Mouse (Mus musculus): ENCODE results near the gene Tpsab1. TPM values are rescaled to one million over a fixed set of nuclear protein-coding genes. Genes with fewer than 3 reads are reported as not detected.

The Tpsab1 gene
- 1 to 10 TPM; 2.3 to 2.4 TPM for total RNA-seq (2021)

DNA sequence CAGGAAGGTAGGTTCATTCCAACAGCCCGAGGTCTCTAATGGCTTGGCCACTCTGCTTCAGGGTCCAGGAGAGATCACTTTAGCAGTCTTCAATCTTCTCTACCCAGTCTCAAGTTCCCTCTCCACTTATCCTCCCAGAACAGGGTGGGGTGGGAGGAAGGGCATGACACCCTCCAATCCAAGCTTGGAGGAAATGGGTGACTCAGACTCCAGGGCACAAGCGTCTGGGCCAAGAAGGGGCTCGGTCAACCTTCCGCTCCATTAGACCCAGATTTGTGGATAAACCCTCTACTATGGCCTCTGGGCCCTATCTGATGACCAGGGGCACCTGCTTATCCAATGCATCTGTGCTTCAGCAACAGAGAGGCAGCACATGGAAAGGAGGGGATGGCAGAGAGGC lies at the start of gene Tpsab1:
Tpsab1 (minus strand) TSS at position 101 of the 400 bp plus-strand sequence.
- intact Hi-C loops (cut with DNase I) = no loop called here
- no peak for DNase-seq

- no peak for DNase-seq
- intact Hi-C loops (cut with DNase I) = no loop called here
Observed at GRCm38 (mm10) chr17:25394526-25394925, 49.2 kb upstream of the Tpsab1 start.

DNA sequence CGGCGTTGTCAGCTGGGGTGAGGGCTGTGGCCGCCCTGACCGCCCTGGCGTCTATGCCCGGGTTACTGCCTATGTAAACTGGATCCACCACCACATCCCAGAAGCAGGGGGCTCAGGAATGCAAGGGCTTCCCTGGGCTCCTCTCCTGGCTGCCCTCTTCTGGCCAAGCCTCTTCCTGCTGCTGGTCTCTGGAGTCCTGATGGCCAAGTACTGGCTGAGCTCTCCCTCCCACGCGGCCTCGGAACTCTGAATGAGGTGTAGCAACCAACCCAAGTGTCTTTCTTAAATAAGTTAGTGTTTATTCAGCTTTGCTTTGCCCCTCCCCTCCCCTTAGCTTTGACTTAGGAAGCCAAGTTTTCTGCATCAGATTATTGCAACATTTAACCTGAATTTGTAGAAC lies 28.6 kb upstream of the Tpsab1 start:
- intact Hi-C loops (cut with DNase I) = no loop called here
- DNase-seq = peak; percentile 12 to 23

DNA sequence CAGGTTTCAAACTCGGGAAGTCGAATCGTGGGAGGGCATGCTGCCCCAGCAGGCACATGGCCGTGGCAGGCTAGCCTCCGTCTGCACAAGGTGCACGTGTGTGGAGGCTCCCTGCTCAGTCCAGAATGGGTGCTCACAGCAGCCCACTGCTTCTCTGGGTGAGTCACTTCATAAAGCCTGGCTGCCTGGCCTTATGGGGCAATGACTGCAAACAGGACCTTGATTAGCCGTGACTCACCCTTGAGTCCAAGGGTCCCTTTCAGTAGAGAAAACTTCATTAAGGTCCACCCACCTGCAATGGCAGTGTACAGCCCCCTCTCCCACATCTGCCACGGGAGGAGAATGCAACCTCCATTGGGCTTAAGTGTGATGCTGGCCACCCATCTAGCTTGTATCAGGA lies 27.1 kb upstream of the Tpsab1 start:
- intact Hi-C loops (cut with DNase I) = no loop called here
- no peak for DNase-seq

GRCm38 (mm10) chr17:25368973-25369372 lies 23.6 kb upstream of the Tpsab1 start, which contains the start of gene Tpsg1:
Gene Tpsg1 (plus strand): TSS chr17:25369273.
- intact Hi-C loops (cut with DNase I) = no loop called here
- no peak for DNase-seq

DNA sequence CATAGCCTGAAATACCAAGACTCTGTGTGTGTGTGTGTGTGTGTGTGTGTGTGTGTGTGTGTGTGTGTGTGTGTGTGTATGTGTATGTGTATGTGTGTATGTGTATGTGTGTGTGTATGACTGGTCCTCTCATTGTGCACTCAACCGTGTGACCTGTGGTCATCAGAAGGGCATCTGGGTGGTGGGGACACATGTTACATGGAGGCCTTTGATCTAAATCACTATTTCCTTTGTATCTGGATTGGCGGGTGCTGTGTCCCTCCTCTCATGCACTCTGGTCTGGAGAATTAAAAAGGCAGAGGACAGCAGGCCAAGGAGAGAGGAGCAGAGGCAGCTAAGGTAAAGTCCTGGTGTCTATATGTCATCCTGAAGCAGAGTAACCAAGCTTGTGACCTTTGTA lies 20.6 kb upstream of the Tpsab1 start, which contains the start of gene Tpsb2:
Tpsb2 (plus strand) TSS at position 301 of the 400 bp plus-strand sequence.
- intact Hi-C loops (cut with DNase I) = no loop called here

GRCm38 (mm10) chr17:25363726-25364125 lies 18.4 kb upstream of the Tpsab1 start:
- intact Hi-C loops (cut with DNase I) = loop anchor here (2.0 to 5.0 kb wide), 3 partner anchors 31 to 421 kb away; no protein-coding TSS in a partner anchor
- peak; percentile 37 to 66 for DNase-seq

More for the DNA sequence above, 20.6 kb upstream of the Tpsab1 start, which contains the start of gene Tpsb2:
- DNase-seq = no peak

DNA sequence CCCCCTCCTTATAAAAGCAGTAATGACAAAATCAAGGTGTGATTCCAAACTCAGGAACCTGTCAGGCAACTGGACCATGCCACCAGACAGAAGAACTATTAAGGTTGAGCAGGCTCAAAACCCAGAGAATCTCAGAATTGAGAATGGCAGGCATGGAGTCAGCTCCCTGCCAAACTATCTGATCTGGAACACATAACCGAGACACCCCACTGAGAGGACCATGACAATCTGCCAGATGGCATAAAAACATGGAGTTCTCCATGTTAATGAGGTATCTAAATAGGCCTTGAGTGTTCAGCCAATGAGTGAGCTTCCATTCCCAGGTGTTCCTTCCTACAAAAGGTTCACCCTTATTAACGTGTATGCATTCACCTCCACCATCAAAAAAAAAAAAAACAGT lies 15.9 kb upstream of the Tpsab1 start:
- intact Hi-C loops (cut with DNase I) = loop anchor here (5.0 kb wide), 2 partner anchors 69 to 419 kb away; no protein-coding TSS in a partner anchor
- no peak for DNase-seq

- intact Hi-C loops (cut with DNase I) = no loop called here
- DNase-seq = no peak
Observed at GRCm38 (mm10) chr17:25341490-25341889, 3.9 kb downstream of the Tpsab1 start.

DNA sequence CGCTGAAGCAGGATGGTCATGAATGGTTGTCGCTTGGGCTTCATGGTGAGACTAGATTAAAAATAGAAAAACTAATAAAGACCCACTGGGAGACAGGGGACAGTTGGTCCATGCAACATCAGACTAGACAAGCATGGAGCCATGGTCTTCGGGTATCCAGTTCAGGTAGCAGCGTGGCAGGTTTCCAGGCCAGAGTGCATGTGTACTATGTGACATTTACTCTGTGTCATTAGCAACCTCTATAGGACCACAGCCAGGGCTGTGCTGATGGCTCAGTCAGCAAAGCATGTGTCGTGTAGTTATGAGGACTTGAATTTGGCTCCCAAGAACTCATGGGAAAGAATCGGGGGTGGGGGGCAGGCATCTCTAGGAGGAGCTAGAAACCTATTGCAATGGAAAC lies 5.4 kb downstream of the Tpsab1 start:
- intact Hi-C loops (cut with DNase I) = no loop called here
- no peak for DNase-seq

DNA sequence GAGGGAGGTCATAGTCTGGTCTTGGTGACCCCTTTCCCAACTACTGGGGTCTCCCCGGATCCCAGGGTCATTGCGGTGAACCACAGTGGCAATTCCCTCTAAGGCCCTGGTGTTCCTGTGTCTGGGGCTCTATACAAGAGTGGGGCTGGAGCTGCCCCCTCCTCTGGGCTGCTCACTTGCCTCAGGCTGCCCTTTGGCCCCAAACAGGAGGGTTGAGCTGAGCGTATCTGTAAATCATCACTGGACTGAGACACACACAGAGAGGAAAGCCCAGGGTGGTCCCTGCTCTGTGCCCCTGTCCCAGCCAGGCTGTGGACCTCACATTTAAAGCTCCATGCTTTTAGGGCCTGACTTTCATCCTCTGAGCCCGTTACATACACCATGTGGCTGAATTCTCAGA lies 7.1 kb downstream of the Tpsab1 start:
- no peak for DNase-seq
- intact Hi-C loops (cut with DNase I) = no loop called here

- DNase-seq = peak; percentile 35 to 71
- intact Hi-C loops (cut with DNase I) = loop anchor here (1.0 to 2.0 kb wide), 2 partner anchors 31 to 135 kb away; no protein-coding TSS in a partner anchor
Observed at GRCm38 (mm10) chr17:25333943-25334342, 11.4 kb downstream of the Tpsab1 start.

GRCm38 (mm10) chr17:25332321-25332720 lies 13.0 kb downstream of the Tpsab1 start:
- no peak for DNase-seq
- intact Hi-C loops (cut with DNase I) = loop anchor here (2.0 kb wide), 1 partner anchor 32 kb away; no protein-coding TSS in a partner anchor

GRCm38 (mm10) chr17:25322930-25323329 lies 22.4 kb downstream of the Tpsab1 start:
- DNase-seq = no peak
- intact Hi-C loops (cut with DNase I) = loop anchor here (10.0 kb wide), 1 partner anchor 372 kb away; no protein-coding TSS in a partner anchor

- intact Hi-C loops (cut with DNase I) = loop anchor here (10.0 kb wide), 1 partner anchor 374 kb away; no protein-coding TSS in a partner anchor
- DNase-seq = no peak
Observed at GRCm38 (mm10) chr17:25320819-25321218, 24.5 kb downstream of the Tpsab1 start.

- intact Hi-C loops (cut with DNase I) = no loop called here
- no peak for DNase-seq
Observed at GRCm38 (mm10) chr17:25318354-25318753, 27.0 kb downstream of the Tpsab1 start, which contains the start of gene Prss29. Gene Prss29 (plus strand): TSS chr17:25318654.

DNA sequence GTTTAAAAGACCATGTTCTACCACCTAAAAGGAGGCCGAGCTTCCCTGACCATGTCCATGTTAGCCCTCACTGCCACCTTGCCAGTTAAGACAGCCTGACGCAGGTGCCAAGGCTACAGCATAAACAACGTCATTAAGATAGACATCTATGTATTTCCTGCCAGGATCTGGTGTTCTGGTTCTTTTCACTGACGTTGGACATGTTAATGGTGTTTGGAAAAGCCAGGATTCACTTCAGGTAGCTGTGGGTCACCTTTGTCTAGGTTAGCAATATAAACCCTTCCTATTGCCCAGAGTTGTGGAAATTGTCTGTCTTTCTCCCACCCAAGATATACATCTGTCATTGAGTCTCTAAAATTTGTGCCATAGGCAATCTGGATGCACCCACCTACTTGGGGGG lies 37.0 kb downstream of the Tpsab1 start, which contains the start of gene Prss28:
Prss28 (plus strand) TSS at position 301 of the 400 bp plus-strand sequence.
- intact Hi-C loops (cut with DNase I) = no loop called here

DNA sequence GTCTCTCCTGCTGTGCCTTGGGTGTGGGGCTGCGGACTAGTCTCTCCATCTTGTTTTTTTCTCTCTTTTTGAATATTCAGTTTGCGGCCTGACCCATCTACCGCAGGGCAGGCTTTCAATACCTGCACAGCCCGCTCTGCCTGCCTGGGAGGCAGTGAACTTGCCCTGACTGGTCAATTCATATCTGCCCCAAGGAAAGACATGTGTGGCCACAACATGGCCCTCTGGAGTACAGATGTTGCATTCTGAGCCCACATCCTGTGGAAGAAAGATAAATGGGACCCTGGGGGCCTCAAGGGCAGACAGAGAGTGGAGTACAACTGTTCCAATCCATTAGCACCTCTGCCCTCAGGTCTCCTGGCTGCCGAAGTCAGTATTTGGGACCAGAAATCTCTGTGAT lies 47.3 kb downstream of the Tpsab1 start, which contains the start of gene Prss34:
Prss34 (plus strand) TSS at position 301 of the 400 bp plus-strand sequence.
- intact Hi-C loops (cut with DNase I) = no loop called here

More for the DNA sequence above, 37.0 kb downstream of the Tpsab1 start, which contains the start of gene Prss28:
- DNase-seq = no peak

DNA sequence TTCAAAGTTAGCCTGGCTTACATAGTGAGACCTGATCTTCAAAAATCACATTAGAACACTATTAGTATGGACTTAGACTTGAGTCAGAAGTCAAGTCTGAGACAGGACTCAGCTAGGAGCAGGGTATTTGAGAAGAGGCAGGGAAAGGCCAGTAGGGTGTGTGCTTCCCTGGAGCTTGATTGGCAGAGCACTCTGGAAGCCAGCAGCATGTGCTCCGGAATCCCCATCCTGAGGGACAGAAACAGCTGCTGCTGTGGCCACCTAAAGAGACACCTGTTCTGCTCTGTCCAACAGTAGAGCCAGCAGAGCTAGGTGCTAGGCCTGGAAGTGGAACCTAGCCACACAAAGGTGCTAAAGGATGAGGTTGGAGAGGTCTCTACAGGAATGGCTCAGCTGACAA lies 51.3 kb downstream of the Tpsab1 start:
- intact Hi-C loops (cut with DNase I) = loop anchor here (5.0 kb wide), 1 partner anchor 68 kb away; no protein-coding TSS in a partner anchor
- no peak for DNase-seq

More for the DNA sequence above, 47.3 kb downstream of the Tpsab1 start, which contains the start of gene Prss34:
- DNase-seq = no peak

DNA sequence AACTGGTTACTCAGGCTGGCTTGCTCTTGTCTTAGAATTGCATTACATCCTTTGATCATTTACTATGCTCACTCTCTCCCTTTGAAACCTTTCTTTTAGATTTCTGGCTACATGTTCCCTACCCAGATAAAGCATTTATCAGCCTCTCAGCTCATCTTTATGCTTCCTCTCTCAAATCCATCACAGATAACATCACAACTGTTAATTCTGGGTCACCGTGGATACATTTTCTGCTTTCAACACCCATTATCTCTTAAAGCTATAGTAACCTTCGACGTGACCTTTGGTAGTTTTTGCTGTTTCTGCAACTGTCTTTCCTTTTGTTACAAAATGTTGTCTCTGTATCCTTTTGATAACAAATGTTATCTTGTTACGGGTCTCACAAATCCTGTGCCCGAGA lies 51.9 kb downstream of the Tpsab1 start:
- DNase-seq = no peak
- intact Hi-C loops (cut with DNase I) = loop anchor here (5.0 kb wide), 1 partner anchor 69 kb away; no protein-coding TSS in a partner anchor
